Mouse (Mus musculus) CH12.LX (cell line): ENCODE data around the gene Pou2f1. TPM values are rescaled to one million over a fixed set of nuclear protein-coding genes. Genes with fewer than 3 reads are reported as not detected.
A peak's percentile ranks its signal among the peaks of the same experiment; 100 is the strongest.

ENCODE experiments used
- DNase-seq: peaks from one replicate; pipeline ENCODE4 v3.0.0-alpha.2; 2013; ENCODE audit errors: extremely low read depth
- H3K27ac ChIP-seq: 2 replicates; pipeline ENCODE4 v1.5.1; 2012; ENCODE audit warnings: low read depth, mild to moderate bottlenecking, control low read depth, moderate library complexity; ENCODE audit not compliant: insufficient read depth
- H3K27me3 ChIP-seq: replicated peaks from 2 replicates; pipeline ENCODE3; 2012; ENCODE audit warnings: inconsistent platforms
- H3K36me3 ChIP-seq, 2 experiments: replicated peaks in 1 of 2; 2 replicates each; pipeline versions ENCODE3 to v1.6.1; 2012; ENCODE audit warnings: inconsistent platforms in 1 of 2, low read length in 1 of 2, mild to moderate bottlenecking in 1 of 2, mixed read lengths in 1 of 2, moderate library complexity in 1 of 2; ENCODE audit not compliant: control insufficient read depth in 1 of 2, insufficient read depth in 1 of 2
- H3K4me1 ChIP-seq, 2 experiments: 2 replicates each; pipeline ENCODE4 v1.6.1; 2012; ENCODE audit warnings: inconsistent platforms in 1 of 2, moderate library complexity in 1 of 2; ENCODE audit not compliant: insufficient read depth in 2 of 2, control insufficient read depth in 1 of 2
- H3K4me2 ChIP-seq: 2 replicates; pipeline ENCODE4 v1.6.1; 2012; ENCODE audit warnings: low read depth, mild to moderate bottlenecking, control low read depth; ENCODE audit not compliant: poor library complexity, insufficient read depth, severe bottlenecking
- H3K4me3 ChIP-seq, 3 experiments: fragments of 150-350 bp in 1 of 3; sonication (generic) in 1 of 3; replicated peaks in 1 of 3; 2 replicates each; pipeline versions ENCODE3 to v1.5.1; 2011 to 2012; ENCODE audit warnings: low read depth in 2 of 3, low read length in 2 of 3, mild to moderate bottlenecking in 2 of 3, moderate library complexity in 2 of 3, control low read depth in 1 of 3, improper control_type of control experiment in 1 of 3, inconsistent platforms in 1 of 3, mixed read lengths in 1 of 3; ENCODE audit not compliant: poor library complexity in 1 of 3
- H3K79me2 ChIP-seq: replicated peaks from 2 replicates; pipeline ENCODE4 v1.6.1; 2012; ENCODE audit warnings: mild to moderate bottlenecking, moderate library complexity; ENCODE audit not compliant: control insufficient read depth, poor library complexity, insufficient read depth, severe bottlenecking; ENCODE audit errors: extremely low read depth
- H3K9ac ChIP-seq: 2 replicates; pipeline ENCODE4 v1.6.1; 2012; ENCODE audit warnings: low read depth, mild to moderate bottlenecking, control low read depth, moderate library complexity; ENCODE audit not compliant: insufficient read depth
- H3K9me3 ChIP-seq: replicated peaks from 2 replicates; pipeline ENCODE3; 2012; ENCODE audit warnings: low read length, inconsistent platforms, mixed read lengths
- BHLHE40 ChIP-seq: IDR thresholded peaks from 2 replicates; pipeline ENCODE4 v1.6.1; 2011; ENCODE audit warnings: mild to moderate bottlenecking, low read depth, low read length, improper control_type of control experiment
- CHD1 ChIP-seq: IDR thresholded peaks from 2 replicates; pipeline ENCODE4 v1.6.1; 2012; ENCODE audit warnings: low read depth, low read length, improper control_type of control experiment, inconsistent platforms
- CHD2 ChIP-seq: IDR thresholded peaks from 2 replicates; pipeline ENCODE4 v1.6.1; 2011; ENCODE audit warnings: low read length, improper control_type of control experiment
- E2F4 ChIP-seq: IDR thresholded peaks from 2 replicates; pipeline ENCODE4 v1.6.1; 2011; ENCODE audit warnings: low read depth, low read length, improper control_type of control experiment; ENCODE audit not compliant: insufficient replicate concordance
- ELF1 ChIP-seq: IDR thresholded peaks from 2 replicates; pipeline ENCODE4 v1.6.1; 2014; ENCODE audit warnings: low read depth, mild to moderate bottlenecking, inconsistent platforms, low read length, improper control_type of control experiment
- EP300 ChIP-seq: IDR thresholded peaks from 2 replicates; pipeline ENCODE4 v1.6.1; 2011; ENCODE audit warnings: low read length, improper control_type of control experiment
- ETS1 ChIP-seq: conservative IDR thresholded peaks from 2 replicates; pipeline ENCODE4 v1.6.1; 2012; ENCODE audit warnings: low read depth, mild to moderate bottlenecking, inconsistent platforms, low read length, improper control_type of control experiment, moderate library complexity
- IRF4 ChIP-seq: IDR thresholded peaks from 2 replicates; pipeline ENCODE4 v1.6.1; 2014; ENCODE audit warnings: low read depth, mild to moderate bottlenecking, inconsistent platforms, low read length, improper control_type of control experiment
- KAT2A ChIP-seq: IDR thresholded peaks from 2 replicates; pipeline ENCODE4 v1.6.1; 2012; ENCODE audit warnings: low read length, improper control_type of control experiment, inconsistent platforms; ENCODE audit not compliant: insufficient replicate concordance
- MAFK ChIP-seq: IDR thresholded peaks from 2 replicates; pipeline ENCODE4 v1.6.1; 2011; ENCODE audit warnings: low read length, improper control_type of control experiment; ENCODE audit not compliant: insufficient replicate concordance
- MEF2A ChIP-seq: IDR thresholded peaks from 2 replicates; pipeline ENCODE4 v1.6.1; 2014; ENCODE audit warnings: low read depth, mild to moderate bottlenecking, inconsistent platforms, low read length, improper control_type of control experiment, borderline replicate concordance
- MXI1 ChIP-seq: IDR thresholded peaks from 2 replicates; pipeline ENCODE4 v1.6.1; 2011; ENCODE audit warnings: mild to moderate bottlenecking, low read depth, low read length, improper control_type of control experiment
- NELFE ChIP-seq: IDR thresholded peaks from 2 replicates; pipeline ENCODE4 v1.6.1; 2011; ENCODE audit warnings: low read depth, low read length, improper control_type of control experiment
- NRF1 ChIP-seq: IDR thresholded peaks from 2 replicates; pipeline ENCODE4 v1.6.1; 2014; ENCODE audit warnings: low read depth, mild to moderate bottlenecking, inconsistent platforms, low read length, improper control_type of control experiment, moderate library complexity
- POLR2A ChIP-seq: IDR thresholded peaks from 2 replicates; pipeline ENCODE4 v1.6.1; 2011; ENCODE audit warnings: low read depth, mild to moderate bottlenecking, improper control_type of control experiment, low read length
- POLR2AphosphoS2 ChIP-seq: IDR thresholded peaks from 2 replicates; pipeline ENCODE4 v1.6.1; 2011; ENCODE audit warnings: low read depth, low read length, improper control_type of control experiment
- SIN3A ChIP-seq: IDR thresholded peaks from 2 replicates; pipeline ENCODE4 v1.6.1; 2012; ENCODE audit warnings: low read length, improper control_type of control experiment, inconsistent platforms
- SMC3 ChIP-seq: IDR thresholded peaks from 2 replicates; pipeline ENCODE4 v1.6.1; 2011; ENCODE audit warnings: low read depth, low read length, improper control_type of control experiment
- TBP ChIP-seq: conservative IDR thresholded peaks from 2 replicates; pipeline ENCODE4 v1.6.1; 2011; ENCODE audit warnings: low read depth, low read length, improper control_type of control experiment
- UBTF ChIP-seq: IDR thresholded peaks from 2 replicates; pipeline ENCODE4 v1.6.1; 2012; ENCODE audit warnings: low read depth, mild to moderate bottlenecking, inconsistent platforms, low read length, improper control_type of control experiment, moderate library complexity
- ZKSCAN1 ChIP-seq: IDR thresholded peaks from 2 replicates; pipeline ENCODE4 v1.6.1; 2012; ENCODE audit warnings: low read depth, inconsistent platforms, low read length, improper control_type of control experiment, borderline replicate concordance
- ZMIZ1 ChIP-seq: IDR thresholded peaks from 2 replicates; pipeline ENCODE4 v1.6.1; 2012; ENCODE audit warnings: low read depth, mild to moderate bottlenecking, inconsistent platforms, low read length, improper control_type of control experiment
- dilution Hi-C: fragments of 300-500 bp; cut with MboI; formaldehyde crosslinking; loops from 2 replicates; pipeline ENCODE4 v1.14.3; 2020; ENCODE audit warnings: low sequenced_read_pairs; ENCODE audit not compliant: extremely low pct_unique_long_range_greater_than_20kb, extremely low pct_ligation_motif_present
- in situ Hi-C: fragments of 300-500 bp; cut with MboI; formaldehyde crosslinking; loops from 3 replicates; pipeline ENCODE4 v1.14.3; 2019; ENCODE audit warnings: low sequenced_read_pairs, low pct_ligation_motif_present, low pct_unique_long_range_greater_than_20kb, mixed read lengths
- polyA plus RNA-seq: library from polyadenylated mRNA; unstranded; fragments of >175 nt; gene quantifications from 2 replicates; pipeline ENCODE4 v1.2.1, GENCODE M21; 2012; ENCODE audit warnings: low read depth; ENCODE audit not compliant: insufficient read length
- total RNA-seq, 2 experiments: library from RNA; depleted of rRNA; stranded (reverse); fragments of 300-350 nt in 1 of 2; fragments of >200 nt in 1 of 2; gene quantifications; 2 replicates each; pipeline ENCODE4 v1.2.3; 2012 to 2014

Gene Pou2f1
- total and polyA plus RNA-seq, 3 experiments = 6.4 to 18.3 (median 7.4) TPM

- Histone ChIP-seq H3K4me1 (peaks cover 0 to 6% of the 10 kb centered on the region in 2 experiments; a peak in 2 of 4 replicates), H3K36me3 (no peaks in the 10 kb centered on the region), H3K4me2 (peak overlapping the region; percentile 86), H3K79me2 (no peaks in the 10 kb centered on the region), H3K9ac (peak overlapping the region; percentile 14), H3K27me3 (peaks cover 11% of the 10 kb centered on the region), H3K27ac (no peak overlapping the region), H3K4me3 (peak overlapping the region; percentile 30 to 63 (median 43)), H3K9me3 (no peaks in the 10 kb centered on the region)
- TF ChIP-seq MEF2A (no peak), ELF1 (peak; percentile 72), MXI1 (no peak), IRF4 (no peak), EP300 (no peak), ETS1 (no peak), SIN3A (no peak), MAFK (no peak)
- dilution Hi-C loops = no loop called here
- peak; percentile 4 for DNase-seq
- in situ Hi-C loops = no loop called here
Observed at GRCm38 (mm10) chr1:166047505-166048170, 45.2 kb upstream of the Pou2f1 start.

GRCm38 (mm10) chr1:166045894-166046197 is 43.4 kb upstream of the Pou2f1 start:
- H3K27me3 ChIP-seq = peaks cover 11% of the 10 kb centered on the region
- H3K79me2 ChIP-seq = no peaks in the 10 kb centered on the region
- H3K4me2 ChIP-seq = no peak overlapping the region
- no peak for TF ChIP-seq MEF2A
- no peak for TF ChIP-seq CHD2
- no peak for TF ChIP-seq POLR2AphosphoS2
- TF ChIP-seq MAFK = no peak
- TF ChIP-seq EP300 = no peak
- no peak for TF ChIP-seq MXI1
- no peak for TF ChIP-seq E2F4
- no peak for TF ChIP-seq POLR2A
- TF ChIP-seq SIN3A = no peak
- TF ChIP-seq CHD1 = no peak
- TF ChIP-seq SMC3 = no peak
- no peak for TF ChIP-seq BHLHE40
- no peak for TF ChIP-seq NRF1
- no peak for TF ChIP-seq ZKSCAN1
- no peak for TF ChIP-seq KAT2A
- no peak for TF ChIP-seq NELFE
- no peak for TF ChIP-seq UBTF
- no peak for TF ChIP-seq ZMIZ1
- TF ChIP-seq TBP = no peak
- no peaks in the 10 kb centered on the region for H3K36me3 ChIP-seq
- dilution Hi-C loops = no loop called here
- peaks cover 0 to 6% of the 10 kb centered on the region in 2 experiments; a peak in 2 of 4 replicates for H3K4me1 ChIP-seq
- in situ Hi-C loops = no loop called here
- H3K9me3 ChIP-seq = no peaks in the 10 kb centered on the region
- no peak overlapping the region for H3K27ac ChIP-seq
- no peak for DNase-seq
- no peak overlapping the region for H3K9ac ChIP-seq
- H3K4me3 ChIP-seq = no peak overlapping the region
